Mouse (Mus musculus): Measurements from ENCODE around the gene Gm16503.

DNA sequence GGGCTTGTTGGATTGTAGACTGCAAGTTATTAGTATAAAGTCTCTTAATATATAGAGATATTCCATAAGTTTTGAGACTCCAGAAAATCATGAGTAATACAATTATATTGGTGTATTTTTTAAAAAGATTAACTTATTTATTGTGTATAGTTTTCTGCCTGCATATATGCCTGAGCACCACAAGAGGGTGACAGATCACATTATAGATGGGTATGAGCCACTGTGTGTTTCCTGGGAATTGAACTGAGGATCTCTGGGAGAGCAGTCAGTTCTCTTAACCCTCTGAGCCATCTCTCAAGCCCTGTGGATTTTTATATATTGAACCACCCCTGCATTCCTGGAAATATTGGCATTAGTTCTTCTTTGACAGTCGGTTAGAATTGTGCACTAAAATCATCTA lies 9.7 kb upstream of the Gm16503 start:
- TF ChIP-seq CTCF (IDR thresholded peaks at IDR 0.05; ENCODE audit: insufficient read depth, low read depth, low read length) (no peak), POLR2A (IDR thresholded peaks at IDR 0.05; ENCODE audit: insufficient read depth, low read depth, low read length) (no peak)

Measured in olfactory bulb, adult 2 months (tissue).